Mouse (Mus musculus) adrenal gland, postnatal 14 days (tissue): ENCODE measurements around the gene Sdr42e1. TPM values are rescaled to one million over a fixed set of nuclear protein-coding genes. Genes with fewer than 3 reads are reported as not detected.

Source experiments
- DNase-seq: peaks from one replicate; pipeline ENCODE4 v3.0.0; 2021; ENCODE audit warnings: mixed read lengths
- total RNA-seq: library from RNA; stranded (reverse); gene quantifications from 2 replicates; pipeline ENCODE4 v1.2.3, GENCODE M21; 2021

Sdr42e1 gene
- total RNA-seq, 1 experiment from 2014 or later = 5.6 TPM

DNA sequence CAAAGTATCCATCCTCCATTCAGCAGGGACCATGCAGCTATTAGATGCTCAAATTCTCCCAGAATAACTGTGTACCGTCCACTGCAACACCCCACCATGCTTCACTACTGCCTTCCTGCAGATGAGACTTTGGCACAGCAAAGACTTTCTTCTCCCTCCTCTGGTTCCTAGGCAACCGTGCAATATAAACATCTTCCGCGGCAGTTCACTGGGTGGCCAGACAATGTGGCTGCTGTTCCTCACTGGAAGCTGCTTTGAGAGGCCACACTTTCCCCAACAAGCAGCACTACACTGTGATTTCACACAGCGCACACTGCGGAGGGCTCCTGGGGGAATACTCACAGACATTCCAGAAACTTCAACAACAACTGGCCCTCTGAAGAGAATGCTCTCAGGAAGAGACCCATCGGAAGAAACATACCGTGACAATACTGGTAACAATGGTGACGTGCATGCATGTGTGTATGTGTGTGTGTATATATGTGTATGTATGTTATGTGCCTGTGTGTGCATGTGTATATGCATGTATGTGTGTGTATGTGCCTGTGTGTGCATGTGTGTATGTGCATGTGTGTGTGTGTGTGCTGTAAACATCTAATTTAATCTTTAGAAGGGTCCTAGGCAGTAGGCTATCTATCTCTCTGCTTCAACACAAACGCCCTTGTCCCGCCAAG lies 13.0 kb downstream of the Sdr42e1 start:
- peak; percentile 5 for DNase-seq

DNA sequence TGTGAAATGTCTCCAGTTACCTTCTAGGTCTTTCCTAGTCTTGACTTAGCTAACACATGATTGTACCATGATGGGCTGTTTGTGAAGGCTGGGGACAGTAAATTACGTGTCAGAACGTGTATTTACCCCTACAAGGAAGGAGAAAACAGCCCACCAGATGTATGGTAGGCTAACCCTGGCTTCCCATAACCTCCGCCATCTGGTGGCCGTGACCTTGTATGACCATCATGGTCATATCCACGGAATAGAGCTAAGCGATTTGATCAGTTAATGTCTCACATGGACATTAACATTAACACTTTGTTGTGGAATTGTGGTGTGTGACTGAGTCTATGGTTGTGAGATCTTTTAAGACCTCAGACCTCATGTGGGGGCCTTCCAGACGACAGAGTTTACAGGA lies 14.5 kb downstream of the Sdr42e1 start:
- DNase-seq = no peak

- no peak for DNase-seq
Observed at GRCm38 (mm10) chr8:117652318-117652717, 21.2 kb downstream of the Sdr42e1 start.

DNA sequence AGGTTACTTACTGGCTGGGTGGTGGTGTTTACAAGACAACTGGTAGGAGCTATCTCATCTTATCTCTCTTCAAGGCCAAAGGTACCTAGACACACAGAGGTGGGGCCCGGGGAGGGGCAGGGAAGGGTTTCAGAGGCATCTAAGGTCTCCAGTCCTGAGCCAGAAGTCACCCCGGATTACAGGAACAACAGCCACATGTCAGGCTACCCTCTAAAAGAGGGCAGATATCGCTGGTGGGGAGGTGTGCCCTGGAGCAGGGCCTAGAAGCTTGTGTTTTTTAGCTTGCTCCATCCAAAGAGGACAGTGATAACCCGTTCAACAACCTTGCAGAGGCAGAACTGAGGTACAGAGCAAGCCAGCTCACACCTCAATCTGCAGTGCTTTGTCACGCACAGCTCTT lies 27.0 kb downstream of the Sdr42e1 start:
- no peak for DNase-seq

- peak; percentile 38 for DNase-seq
Observed at GRCm38 (mm10) chr8:117646020-117646419, 27.5 kb downstream of the Sdr42e1 start.

GRCm38 (mm10) chr8:117645486-117645885 lies 28.0 kb downstream of the Sdr42e1 start:
- no peak for DNase-seq

GRCm38 (mm10) chr8:117639631-117640030 lies 33.9 kb downstream of the Sdr42e1 start:
- DNase-seq = no peak

DNA sequence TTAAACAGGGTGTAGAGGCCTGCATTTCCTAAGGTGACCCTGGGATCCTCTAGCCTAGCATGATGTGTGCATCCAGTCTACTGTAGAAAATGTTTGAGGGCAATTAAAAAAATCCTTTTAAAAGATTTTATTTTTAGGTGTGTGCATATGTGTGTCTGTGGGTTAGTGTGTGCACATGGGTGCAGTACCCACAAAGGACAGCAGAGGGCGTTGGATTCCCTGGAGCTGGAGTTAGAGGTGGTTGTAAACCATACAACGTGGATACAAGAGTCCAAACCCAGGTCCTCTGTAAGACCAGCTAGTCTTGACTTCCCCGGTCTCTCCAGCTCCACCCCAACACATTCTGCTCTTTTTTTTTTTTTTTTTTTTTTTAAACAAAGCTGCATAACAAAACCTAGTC lies 36.0 kb downstream of the Sdr42e1 start:
- DNase-seq = no peak

DNA sequence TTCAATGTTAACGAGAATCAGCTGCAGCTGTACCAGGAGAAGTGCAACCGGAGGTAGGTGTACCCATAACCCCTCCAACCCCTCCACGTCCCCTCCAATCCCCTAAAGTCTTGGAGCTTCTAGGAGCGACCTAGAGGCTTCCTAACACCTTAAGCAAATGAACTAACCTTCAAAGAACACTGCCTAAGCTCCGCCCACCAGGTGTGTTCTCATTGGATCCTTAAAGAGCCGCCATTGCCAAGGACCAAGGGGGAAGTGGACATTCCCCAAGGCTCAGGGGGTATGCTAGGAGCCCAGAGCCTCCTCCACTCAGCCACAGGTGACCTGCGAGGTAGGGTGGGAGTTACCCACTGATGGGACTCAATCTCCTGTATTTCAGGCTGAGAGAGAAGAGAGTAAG lies 39.1 kb downstream of the Sdr42e1 start:
- no peak for DNase-seq

DNA sequence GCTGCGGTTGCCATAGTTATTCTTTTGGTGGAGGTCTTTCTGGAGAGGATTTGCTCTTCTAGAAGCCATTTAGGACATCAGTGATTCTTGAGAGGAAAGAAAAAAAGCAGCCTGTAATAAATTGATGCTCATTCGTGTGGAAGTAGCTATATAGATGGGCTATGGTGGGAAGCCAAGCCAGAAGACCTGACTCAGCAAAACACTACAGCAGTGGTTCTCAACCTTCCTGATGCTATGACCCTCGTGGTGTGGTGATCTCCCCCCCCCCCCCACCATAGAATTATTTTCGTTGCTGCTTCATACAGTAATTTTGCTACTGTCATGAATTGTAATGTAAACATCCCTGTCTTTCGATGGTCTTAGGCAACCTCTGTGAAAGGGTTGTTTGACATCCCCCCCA lies 41.0 kb downstream of the Sdr42e1 start:
- no peak for DNase-seq

GRCm38 (mm10) chr8:117627096-117627495 lies 46.4 kb downstream of the Sdr42e1 start:
- no peak for DNase-seq

- DNase-seq = peak; percentile 45
Observed at GRCm38 (mm10) chr8:117626040-117626838, 47.2 kb downstream of the Sdr42e1 start.

- no peak for DNase-seq
Observed at GRCm38 (mm10) chr8:117612861-117613260, 60.6 kb downstream of the Sdr42e1 start.

Other genes with a start within 250 kb of the Sdr42e1 start
- 3.4 and 8.0 TPM in 2 replicates for gene Plcg2, start 175.4 kb downstream of the Sdr42e1 start, total RNA-seq
- gene Hsd17b2, start 28.2 kb upstream of the Sdr42e1 start, total RNA-seq = 1.3 and 25.3 TPM in 2 replicates
- 15.3 and 18.8 TPM in 2 replicates for gene Mphosph6, start 128.3 kb upstream of the Sdr42e1 start, total RNA-seq